ENCODE assay signal across 8 mouse cellular contexts in genomic region chr7:35584786-35585190, GRCm38 (mm10). TPM values are rescaled to one million over a fixed set of nuclear protein-coding genes. Genes with fewer than 3 reads are reported as not detected.
DNase-seq lines count a peak whose midpoint lies in the region; ATAC-seq and TF ChIP-seq lines count a peak whose summit lies in the region.

No protein-coding gene starts in this region.

- no peak for TF ChIP-seq EP300 in heart, adult 2 months (IDR thresholded peaks at IDR 0.05; ENCODE audit: insufficient read depth, low read depth, low read length)

- no peak for ATAC-seq in stomach, embryonic 16.5 days (ENCODE audit: insufficient read depth, low FRiP score)

- H3K4me2 ChIP-seq in stomach, embryonic 16.5 days (ENCODE audit: low read depth, low read length): peak overlapping the region; percentile 100

- H3K4me1 ChIP-seq in heart, adult 2 months (ENCODE audit: control insufficient read depth, insufficient read depth, low read length): peaks cover 1% of the 10 kb centered on the region; the same call in 1 of the 2 replicates
- H3K4me1 ChIP-seq in stomach, embryonic 16.5 days (ENCODE audit: control insufficient read depth, insufficient read depth, low read length): peaks cover 22% of the 10 kb centered on the region

- no peaks in the 10 kb centered on the region for H3K79me2 ChIP-seq in heart, adult 2 months (replicated peaks; ENCODE audit: control insufficient read depth, insufficient read depth, low read length)

- H3K4me3 ChIP-seq in heart, adult 2 months: peak overlapping the region; percentile 81
- peak overlapping the region; percentile 62 for H3K4me3 ChIP-seq in stomach, embryonic 16.5 days (replicated peaks; ENCODE audit: low read length)

- intact Hi-C loops in heart, adult 2 months (cut with DNase I): loop anchor here (2.0 to 5.0 kb wide), 2 partner anchors 28 to 63 kb away; partner anchors contain the start of genes Nudt19 and Pdcd5
- intact Hi-C loops in gastrocnemius, postnatal 14 days (cut with DNase I; ENCODE audit: low total_unique reads): loop anchor here (5.0 kb wide), 1 partner anchor 53 kb away; no protein-coding TSS in a partner anchor
- intact Hi-C loops in left cerebral cortex, postnatal 25 days (cut with DNase I): loop anchor here (2.0 kb wide), 1 partner anchor 30 kb away; no protein-coding TSS in a partner anchor

- H3K27me3 ChIP-seq in heart, adult 2 months (ENCODE audit: control insufficient read depth, insufficient read depth, low read length): peaks cover 9% of the 10 kb centered on the region; the same call in 1 of the 2 replicates
- H3K27me3 ChIP-seq in stomach, embryonic 16.5 days (ENCODE audit: control insufficient read depth, insufficient read depth, low read length): peaks cover 23% of the 10 kb centered on the region

- H3K9ac ChIP-seq in heart, adult 2 months (ENCODE audit: low read depth, low read length): peak overlapping the region; percentile 57
- peak overlapping the region; percentile 71 for H3K9ac ChIP-seq in stomach, embryonic 16.5 days (ENCODE audit: low read length)

- H3K36me3 ChIP-seq in heart, adult 2 months (ENCODE audit: control insufficient read depth, insufficient read depth, low read length): no peaks in the 10 kb centered on the region
- no peaks in the 10 kb centered on the region for H3K36me3 ChIP-seq in stomach, embryonic 16.5 days (ENCODE audit: control insufficient read depth, insufficient read depth, low read length)

- no peak for TF ChIP-seq CTCF in heart, adult 2 months (IDR thresholded peaks at IDR 0.05)

- no peak overlapping the region for H3K27ac ChIP-seq in heart, adult 2 months
- H3K27ac ChIP-seq in stomach, embryonic 16.5 days (ENCODE audit: low read length): no peak overlapping the region

- peak in 1 of 2 experiments; percentile 50 for DNase-seq in heart, adult 2 months
- no peak for DNase-seq in heart, adult 8-10 months (ENCODE audit: low spot score)
- peak; percentile 45 for DNase-seq in adrenal gland, postnatal 25 days
- peak; percentile 35 for DNase-seq in gastrocnemius, postnatal 14 days
- peak; percentile 39 for DNase-seq in kidney, postnatal 14 days
- peak; percentile 30 for DNase-seq in mesoderm, embryonic 11.5 days (ENCODE audit: low read depth, low spot score)
- no peak for DNase-seq in left cerebral cortex, postnatal 25 days (ENCODE audit: low spot score in 2 of 2)

- under 1% methylated on average over 50 of the region's 50 CpGs for WGBS in heart, adult 2 months
- WGBS in stomach, embryonic 16.5 days: under 1% methylated on average over 50 of the region's 50 CpGs

- TF ChIP-seq POLR2A in heart, adult 2 months (IDR thresholded peaks at IDR 0.05; ENCODE audit: insufficient read depth, low read depth, low read length): no peak

- no peaks in the 10 kb centered on the region for H3K9me3 ChIP-seq in stomach, embryonic 16.5 days (replicated peaks; ENCODE audit: control insufficient read depth, low read length)

RNA-seq across cellular contexts. Expression of gene Rgs9bp, which starts 0.6 kb away (rescaled TPM):
- under 1 TPM; 0.05 TPM for total RNA-seq in heart, adult 2 months (2021)
- polyA plus RNA-seq in heart, adult 2 months (2012; rRNA removed): 0.06 TPM in 1 of 2 replicates, not detected in the other
- total RNA-seq in heart, adult 8-10 months (2022): not detected
- 0.39 and 0.76 TPM in 2 replicates for total RNA-seq in adrenal gland, postnatal 25 days (2021)
- under 1 TPM; 0.04 to 0.06 TPM for total RNA-seq in gastrocnemius, postnatal 14 days (2021)
- polyA plus RNA-seq in stomach, embryonic 16.5 days (2015; fragmentation: Nextera tagmentation; extraction: Ambion mirVana): 0.08 and 0.24 TPM in 2 replicates
- under 1 TPM; 0.48 TPM for total RNA-seq in left cerebral cortex, postnatal 25 days (2021)

RNA-seq across cellular contexts. Expression of gene Ankrd27, which starts 1.3 kb away (rescaled TPM):
- total RNA-seq in heart, adult 2 months (2021): 10 to 100 TPM; 12.5 to 13.7 TPM
- polyA plus RNA-seq in heart, adult 2 months (2012; rRNA removed): 10.6 and 13.2 TPM in 2 replicates
- 10 to 100 TPM in 3 of 4 experiments, 1 to 10 TPM in 1; 8.6 to 12.0 (median 10.8) TPM for total RNA-seq in heart, adult 8-10 months (2022)
- total RNA-seq in adrenal gland, postnatal 25 days (2021): 27.9 and 33.3 TPM in 2 replicates
- total RNA-seq in gastrocnemius, postnatal 14 days (2021): 1 to 10 TPM; 9.6 to 9.7 TPM
- 38.0 and 41.3 TPM in 2 replicates for polyA plus RNA-seq in stomach, embryonic 16.5 days (2015; fragmentation: Nextera tagmentation; extraction: Ambion mirVana)
- total RNA-seq in left cerebral cortex, postnatal 25 days (2021): 10 to 100 TPM; 40.3 to 42.6 TPM

RNA-seq across cellular contexts. Expression of gene Nudt19, which starts 28.7 kb away (rescaled TPM):
- 10 to 100 TPM; 63.9 to 73.5 TPM for total RNA-seq in heart, adult 2 months (2021)
- 44.1 and 59.6 TPM in 2 replicates for polyA plus RNA-seq in heart, adult 2 months (2012; rRNA removed)
- total RNA-seq in heart, adult 8-10 months (2022): 10 to 100 TPM; 58.4 to 73.7 (median 68.2) TPM
- 54.7 and 63.0 TPM in 2 replicates for total RNA-seq in adrenal gland, postnatal 25 days (2021)
- total RNA-seq in gastrocnemius, postnatal 14 days (2021): 10 to 100 TPM; 36.1 to 39.0 TPM
- 66.4 and 66.8 TPM in 2 replicates for polyA plus RNA-seq in stomach, embryonic 16.5 days (2015; fragmentation: Nextera tagmentation; extraction: Ambion mirVana)
- total RNA-seq in left cerebral cortex, postnatal 25 days (2021): 10 to 100 TPM; 69.2 to 73.8 TPM

RNA-seq across cellular contexts. Expression of gene Tdrd12, which starts 47.2 kb away (rescaled TPM):
- total RNA-seq in heart, adult 2 months (2021): under 1 TPM in 1 of 2 experiments, not detected in 1; 0.27 TPM
- not detected in 2 replicates for polyA plus RNA-seq in heart, adult 2 months (2012; rRNA removed)
- under 1 TPM in 2 of 4 experiments, not detected in 2; 0.08 to 0.16 TPM for total RNA-seq in heart, adult 8-10 months (2022)
- 0.15 TPM in 1 of 2 replicates, not detected in the other for total RNA-seq in adrenal gland, postnatal 25 days (2021)
- not detected for total RNA-seq in gastrocnemius, postnatal 14 days (2021)
- 0.35 and 0.37 TPM in 2 replicates for polyA plus RNA-seq in stomach, embryonic 16.5 days (2015; fragmentation: Nextera tagmentation; extraction: Ambion mirVana)
- under 1 TPM; 0.23 to 0.53 TPM for total RNA-seq in left cerebral cortex, postnatal 25 days (2021)

Comparison
In these comparisons a context has a peak if more than half of its experiments do, and no peak if none do; other contexts are left out.
1. DNase-seq: peak in adrenal gland, postnatal 25 days (single experiment), gastrocnemius, postnatal 14 days (single experiment), kidney, postnatal 14 days (single experiment) and mesoderm, embryonic 11.5 days (single experiment); none in heart, adult 8-10 months (single experiment) and left cerebral cortex, postnatal 25 days (0 of 2).